Mouse (Mus musculus) lung, postnatal 36 days (tissue): ENCODE measurements at regions not wholly inside any gene's neighbourhood (a gene's known extent, or its start where the extent isn't known, plus 50 kb on each side); places are given as distances from the start of the nearest gene placed in this dataset.

Source experiments
- DNase-seq: peaks from one replicate; pipeline ENCODE4 v3.0.0; 2022; ENCODE audit warnings: mixed read lengths

- DNase-seq: no peak
These were observed 132.5 kb upstream of the Klf6 start for GRCm38 (mm10) chr13:5728808-5729207.

- DNase-seq: no peak
These were observed 131.7 kb upstream of the Klf6 start for GRCm38 (mm10) chr13:5729426-5730068.

GRCm38 (mm10) chr13:5732206-5732605 lies 129.1 kb upstream of the Klf6 start:
- DNase-seq: no peak

- DNase-seq: peak; percentile 4
These were observed 126.2 kb upstream of the Klf6 start for GRCm38 (mm10) chr13:5735027-5735624.

- DNase-seq: no peak
These were observed 124.8 kb upstream of the Klf6 start for GRCm38 (mm10) chr13:5736472-5736871.

- no peak for DNase-seq
These were observed 124.1 kb upstream of the Klf6 start for GRCm38 (mm10) chr13:5737214-5737613.

- DNase-seq: peak; percentile 20
These were observed 120.5 kb upstream of the Klf6 start for GRCm38 (mm10) chr13:5740805-5741204.

- DNase-seq: no peak
These were observed 116.3 kb upstream of the Klf6 start for GRCm38 (mm10) chr13:5744949-5745348.

- DNase-seq: no peak
These were observed 104.1 kb upstream of the Klf6 start for GRCm38 (mm10) chr13:5757176-5757575.

- no peak for DNase-seq
These were observed 103.3 kb upstream of the Klf6 start for GRCm38 (mm10) chr13:5757963-5758362.

- DNase-seq: no peak
These were observed 101.3 kb upstream of the Klf6 start for GRCm38 (mm10) chr13:5760030-5760429.

- no peak for DNase-seq
These were observed 94.9 kb upstream of the Klf6 start for GRCm38 (mm10) chr13:5766394-5766793.

- peak; percentile 52 for DNase-seq
These were observed 94.1 kb upstream of the Klf6 start for GRCm38 (mm10) chr13:5767202-5767601.

- no peak for DNase-seq
These were observed 92.6 kb upstream of the Klf6 start for GRCm38 (mm10) chr13:5768699-5769098.

GRCm38 (mm10) chr13:5769283-5770260 lies 91.7 kb upstream of the Klf6 start:
- peak; percentile 32 for DNase-seq

- DNase-seq: no peak
These were observed 87.5 kb upstream of the Klf6 start for GRCm38 (mm10) chr13:5773811-5774210.

GRCm38 (mm10) chr13:5778443-5779171 lies 82.7 kb upstream of the Klf6 start:
- no peak for DNase-seq

GRCm38 (mm10) chr13:5779410-5779809 lies 81.9 kb upstream of the Klf6 start:
- DNase-seq: peak; percentile 61

- DNase-seq: no peak
These were observed 78.7 kb upstream of the Klf6 start for GRCm38 (mm10) chr13:5782540-5782939.

- DNase-seq: no peak
These were observed 74.2 kb upstream of the Klf6 start for GRCm38 (mm10) chr13:5787114-5787513.

- no peak for DNase-seq
These were observed 72.0 kb upstream of the Klf6 start for GRCm38 (mm10) chr13:5789302-5789701.

GRCm38 (mm10) chr13:5802079-5802478 lies 59.2 kb upstream of the Klf6 start:
- DNase-seq: peak; percentile 79

GRCm38 (mm10) chr13:5802826-5803225 lies 58.5 kb upstream of the Klf6 start:
- peak; percentile 62 for DNase-seq
